Mouse (Mus musculus): ENCODE results near the gene Ccr1l1. TPM values are rescaled to one million over a fixed set of nuclear protein-coding genes. Genes with fewer than 3 reads are reported as not detected.

Ccr1l1 gene
- total RNA-seq, 2 experiments from 2014 or later = not detected

DNA sequence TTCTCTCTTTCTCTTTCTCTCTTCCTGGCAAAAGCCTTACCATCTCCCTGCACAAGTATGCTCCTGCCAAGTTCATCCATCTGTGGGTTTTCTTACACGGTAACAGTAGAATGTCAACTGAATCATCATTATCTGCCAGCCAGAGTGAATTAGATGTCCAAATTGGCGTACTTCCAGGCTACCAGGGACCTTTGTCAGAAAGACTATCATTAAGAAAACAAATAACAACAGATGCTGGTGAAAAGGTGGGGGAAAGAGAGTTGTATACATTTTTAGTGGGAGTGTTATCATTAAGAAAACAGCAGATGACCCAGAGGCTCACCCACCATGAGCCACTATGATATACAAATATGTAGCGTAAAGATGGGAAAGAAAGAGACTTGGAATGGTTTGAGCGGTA, 48.3 kb downstream of the Ccr1l1 start:
- DNase-seq (ENCODE audit: low spot score in 2 of 2) = no peak

DNA sequence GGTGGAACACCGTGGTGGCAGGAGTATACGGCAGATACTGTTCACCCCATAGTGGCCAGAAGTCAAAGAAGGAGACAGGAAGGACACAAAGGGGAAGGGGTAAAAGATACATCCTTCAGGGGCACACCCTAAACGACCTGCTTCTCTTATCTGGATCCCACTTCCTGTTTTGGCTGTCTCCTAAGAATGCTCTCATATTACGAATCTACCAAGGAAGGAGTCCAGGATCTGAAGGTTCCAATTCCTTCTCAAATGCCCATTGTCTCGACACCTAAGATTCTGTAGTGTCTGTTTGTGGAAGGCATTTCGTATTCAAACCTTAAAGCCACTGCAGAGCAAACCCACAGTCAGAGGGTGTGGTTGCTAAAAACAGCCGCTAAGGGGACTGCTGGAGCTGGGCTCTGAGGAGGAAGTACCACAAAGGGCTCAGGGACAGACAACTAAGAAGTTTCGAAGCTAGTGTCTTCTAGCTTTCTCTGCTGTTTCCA, 49.4 kb downstream of the Ccr1l1 start:
- no peak for DNase-seq (ENCODE audit: low spot score in 2 of 2)

DNA sequence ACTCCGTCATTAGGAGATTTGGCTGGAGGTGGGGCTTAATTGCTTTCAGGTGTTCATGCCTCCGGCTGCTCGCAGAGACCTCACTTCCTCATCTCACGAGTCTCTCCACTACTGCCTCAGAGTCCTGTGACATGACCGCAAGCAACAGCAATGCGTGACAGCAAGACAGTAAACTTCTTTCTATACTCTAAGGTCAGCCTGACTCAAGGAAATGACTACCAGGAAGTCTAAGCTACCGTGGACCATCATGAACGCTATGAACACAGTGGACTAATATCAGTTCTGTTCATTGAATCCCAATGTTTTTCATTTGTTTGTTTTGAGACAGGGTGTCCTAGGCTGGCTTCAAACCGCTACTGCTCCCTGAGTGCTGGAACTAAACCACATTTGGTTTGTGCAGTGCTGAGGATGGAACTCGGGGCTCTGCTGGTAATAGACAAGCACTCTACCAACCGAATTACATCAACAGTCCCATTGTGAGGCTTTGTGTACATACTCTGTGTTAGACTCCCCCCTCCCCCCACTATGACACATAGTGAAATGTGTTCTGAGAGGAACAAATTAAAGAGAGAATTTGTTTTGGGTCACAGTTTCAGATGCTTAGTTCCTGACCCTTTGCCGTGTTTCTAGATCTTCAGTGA, 50.0 kb downstream of the Ccr1l1 start:
- DNase-seq (ENCODE audit: low spot score in 2 of 2) = no peak

DNA sequence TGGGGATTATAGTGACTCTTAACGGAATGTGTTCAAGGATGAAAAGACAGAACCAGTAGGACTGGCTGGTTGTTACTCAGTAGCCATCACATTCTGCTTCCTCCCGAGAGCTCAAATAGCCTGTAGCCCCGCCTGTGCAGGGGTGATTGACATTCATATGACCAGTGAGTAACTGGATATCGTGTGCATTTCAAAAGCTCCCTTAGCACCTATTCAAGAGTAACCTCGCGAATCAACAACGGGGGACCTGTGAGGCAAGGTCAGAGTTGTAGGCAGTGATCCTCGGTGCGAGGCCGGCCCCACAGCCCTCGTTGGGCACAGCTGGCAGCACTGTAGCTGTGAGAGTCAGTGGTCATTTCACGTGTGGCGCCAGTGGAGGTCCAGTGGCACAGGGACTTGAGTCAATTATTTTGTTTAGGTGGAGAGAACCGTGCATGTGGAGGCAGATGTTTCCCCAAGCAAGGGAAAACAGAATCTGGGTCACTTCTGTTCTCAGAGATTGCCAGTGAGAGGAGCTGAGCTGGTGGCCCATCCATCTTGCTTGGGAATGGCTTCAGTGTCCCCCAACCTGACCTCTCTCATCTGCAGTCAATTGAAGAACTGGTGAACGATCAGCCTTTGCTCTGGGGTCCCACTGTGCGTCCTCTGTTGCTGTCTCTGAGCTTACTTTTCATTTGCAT, 50.8 kb downstream of the Ccr1l1 start:
- DNase-seq (ENCODE audit: low spot score in 2 of 2) = no peak

Other genes starting within 250 kb of the Ccr1l1 start
- gene Cxcr6, start 171.9 kb downstream of the Ccr1l1 start, total RNA-seq (2021) = under 1 TPM; 0.20 to 0.70 TPM
- gene Fyco1, start 126.5 kb downstream of the Ccr1l1 start, total RNA-seq (2021) = 10 to 100 TPM; 32.1 to 40.9 TPM
- gene Xcr1, start 116.4 kb downstream of the Ccr1l1 start, total RNA-seq (2021) = under 1 TPM; 0.07 to 0.22 TPM
- 1 to 10 TPM; 1.1 to 1.7 TPM for gene Ccr1, start 9.7 kb downstream of the Ccr1l1 start, total RNA-seq (2021)
- gene Ccr3, start 43.6 kb upstream of the Ccr1l1 start, total RNA-seq (2021) = not detected
- gene Ccr2, start 123.5 kb upstream of the Ccr1l1 start, total RNA-seq (2021) = 1 to 10 TPM; 1.2 to 1.5 TPM
- 1 to 10 TPM; 4.1 TPM for gene Ccr5, start 143.1 kb upstream of the Ccr1l1 start, total RNA-seq (2021)

All from adrenal gland, adult 18-20 months (tissue).